Mouse (Mus musculus): ENCODE measurements around the gene Mslnl. TPM values are rescaled to one million over a fixed set of nuclear protein-coding genes. Genes with fewer than 3 reads are reported as not detected.

The Mslnl gene
- not detected in 2 replicates for polyA plus RNA-seq (2012)

GRCm38 (mm10) chr17:25735745-25736144, at the start of gene Mslnl:
Gene Mslnl (plus strand): TSS chr17:25736042.
- no peak for TF ChIP-seq GATA1 (IDR thresholded peaks at IDR 0.05; ENCODE audit: low read length)

GRCm38 (mm10) chr17:25686323-25686722, 49.5 kb upstream of the Mslnl start:
- TF ChIP-seq GATA1 (IDR thresholded peaks at IDR 0.05; ENCODE audit: low read length), result no peak

GRCm38 (mm10) chr17:25688922-25689321, 46.9 kb upstream of the Mslnl start:
- TF ChIP-seq GATA1 (IDR thresholded peaks at IDR 0.05; ENCODE audit: low read length), result no peak

- TF ChIP-seq GATA1 (IDR thresholded peaks at IDR 0.05; ENCODE audit: low read length), result no peak
Observed at GRCm38 (mm10) chr17:25696263-25696662, 39.6 kb upstream of the Mslnl start.

- no peak for TF ChIP-seq GATA1 (IDR thresholded peaks at IDR 0.05; ENCODE audit: low read length)
Observed at GRCm38 (mm10) chr17:25698446-25698845, 37.4 kb upstream of the Mslnl start.

- no peak for TF ChIP-seq GATA1 (IDR thresholded peaks at IDR 0.05; ENCODE audit: low read length)
Observed at GRCm38 (mm10) chr17:25700863-25701496, 34.9 kb upstream of the Mslnl start.

GRCm38 (mm10) chr17:25709994-25710393, 25.8 kb upstream of the Mslnl start:
- TF ChIP-seq GATA1 (IDR thresholded peaks at IDR 0.05; ENCODE audit: low read length), result no peak

GRCm38 (mm10) chr17:25711136-25711535, 24.7 kb upstream of the Mslnl start:
- no peak for TF ChIP-seq GATA1 (IDR thresholded peaks at IDR 0.05; ENCODE audit: low read length)

GRCm38 (mm10) chr17:25715627-25716026, 20.2 kb upstream of the Mslnl start:
- TF ChIP-seq GATA1 (IDR thresholded peaks at IDR 0.05; ENCODE audit: low read length), result no peak

- no peak for TF ChIP-seq GATA1 (IDR thresholded peaks at IDR 0.05; ENCODE audit: low read length)
Observed at GRCm38 (mm10) chr17:25716130-25716529, 19.7 kb upstream of the Mslnl start.

GRCm38 (mm10) chr17:25716711-25717637, 18.9 kb upstream of the Mslnl start, which contains the start of gene Gng13:
Gene Gng13 (plus strand): TSS chr17:25717171.
- TF ChIP-seq GATA1 (IDR thresholded peaks at IDR 0.05; ENCODE audit: low read length), result no peak

- no peak for TF ChIP-seq GATA1 (IDR thresholded peaks at IDR 0.05; ENCODE audit: low read length)
Observed at GRCm38 (mm10) chr17:25717691-25718090, 18.2 kb upstream of the Mslnl start.

GRCm38 (mm10) chr17:25721476-25721875, 14.4 kb upstream of the Mslnl start:
- no peak for TF ChIP-seq GATA1 (IDR thresholded peaks at IDR 0.05; ENCODE audit: low read length)

- no peak for TF ChIP-seq GATA1 (IDR thresholded peaks at IDR 0.05; ENCODE audit: low read length)
Observed at GRCm38 (mm10) chr17:25723470-25723869, 12.4 kb upstream of the Mslnl start.

GRCm38 (mm10) chr17:25723919-25724318, 11.9 kb upstream of the Mslnl start:
- no peak for TF ChIP-seq GATA1 (IDR thresholded peaks at IDR 0.05; ENCODE audit: low read length)

- no peak for TF ChIP-seq GATA1 (IDR thresholded peaks at IDR 0.05; ENCODE audit: low read length)
Observed at GRCm38 (mm10) chr17:25725264-25725663, 10.6 kb upstream of the Mslnl start.

Measured in G1E-ER4 (cell line).